Mouse (Mus musculus): ENCODE data around the gene Zglp1.

GRCm38 (mm10) chr9:21090537-21090936 lies 23.6 kb upstream of the Zglp1 start:
- no peak for TF ChIP-seq CTCF (IDR thresholded peaks at IDR 0.05; ENCODE audit: low read depth)
- no peak for TF ChIP-seq EP300 (IDR thresholded peaks at IDR 0.05; ENCODE audit: low read depth)
